Mouse (Mus musculus): Measurements from ENCODE around the gene Tom1l2.

The Tom1l2 gene

DNA sequence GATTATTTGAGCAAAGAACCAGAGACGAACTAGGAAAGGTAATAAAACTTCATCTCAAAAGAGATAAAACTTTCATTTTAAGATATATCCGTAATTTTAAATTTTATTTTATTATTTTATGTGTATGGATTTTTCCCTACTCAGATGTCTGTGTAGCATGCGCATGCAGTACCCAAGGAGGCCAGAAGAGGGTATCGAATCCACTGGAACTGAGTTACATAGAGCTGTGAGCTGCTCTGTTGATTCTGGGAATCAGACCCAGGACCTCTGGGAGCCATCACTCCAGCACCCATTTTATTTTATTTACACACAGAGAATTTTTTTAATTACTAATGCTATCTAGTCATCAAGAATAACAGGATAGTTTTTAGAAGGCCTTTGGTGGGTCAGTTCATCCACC, 45.9 kb downstream of the Tom1l2 start:
- DNase-seq (ENCODE audit: low read depth, low spot score): peak; percentile 82

DNA sequence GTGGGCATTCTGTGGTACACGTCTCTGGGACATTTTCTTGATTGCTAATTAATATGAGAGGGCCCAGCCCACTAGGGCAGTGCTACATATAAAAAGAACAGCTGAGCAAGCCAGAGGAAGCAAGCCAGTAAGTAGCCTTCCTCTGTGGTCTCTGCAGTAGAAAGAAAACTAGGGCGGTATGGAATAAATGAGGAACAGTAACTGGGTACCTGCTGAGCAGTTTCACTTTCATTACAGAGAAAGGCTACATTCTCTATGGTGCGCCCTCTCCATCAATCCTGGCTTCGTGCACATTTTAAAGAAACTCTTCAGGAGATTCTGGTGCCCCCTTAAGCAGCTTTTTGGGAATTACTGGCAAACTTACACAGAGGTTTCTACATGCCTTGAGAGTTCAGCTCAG, 47.1 kb downstream of the Tom1l2 start:
- no peak for DNase-seq (ENCODE audit: low read depth, low spot score)

DNA sequence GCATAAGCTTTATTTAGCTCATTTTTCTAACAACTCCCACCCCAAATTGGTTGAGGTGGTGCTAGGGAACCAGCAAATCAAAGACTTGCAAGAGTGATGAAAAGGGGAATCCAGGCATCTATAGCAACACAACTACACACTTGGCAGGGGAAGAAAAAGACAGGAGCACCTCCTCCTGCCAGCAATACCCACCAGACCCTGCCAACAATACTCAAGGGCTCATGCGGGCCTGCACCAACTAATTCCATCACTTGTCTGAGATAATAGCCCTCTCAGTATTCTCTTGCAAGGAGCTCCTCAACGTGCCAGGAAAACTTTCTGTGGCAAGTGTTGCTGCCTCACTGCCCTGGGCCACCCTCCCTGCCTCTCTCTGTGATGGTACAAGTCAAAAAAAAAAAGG, 49.2 kb downstream of the Tom1l2 start:
- no peak for DNase-seq (ENCODE audit: low read depth, low spot score)

DNA sequence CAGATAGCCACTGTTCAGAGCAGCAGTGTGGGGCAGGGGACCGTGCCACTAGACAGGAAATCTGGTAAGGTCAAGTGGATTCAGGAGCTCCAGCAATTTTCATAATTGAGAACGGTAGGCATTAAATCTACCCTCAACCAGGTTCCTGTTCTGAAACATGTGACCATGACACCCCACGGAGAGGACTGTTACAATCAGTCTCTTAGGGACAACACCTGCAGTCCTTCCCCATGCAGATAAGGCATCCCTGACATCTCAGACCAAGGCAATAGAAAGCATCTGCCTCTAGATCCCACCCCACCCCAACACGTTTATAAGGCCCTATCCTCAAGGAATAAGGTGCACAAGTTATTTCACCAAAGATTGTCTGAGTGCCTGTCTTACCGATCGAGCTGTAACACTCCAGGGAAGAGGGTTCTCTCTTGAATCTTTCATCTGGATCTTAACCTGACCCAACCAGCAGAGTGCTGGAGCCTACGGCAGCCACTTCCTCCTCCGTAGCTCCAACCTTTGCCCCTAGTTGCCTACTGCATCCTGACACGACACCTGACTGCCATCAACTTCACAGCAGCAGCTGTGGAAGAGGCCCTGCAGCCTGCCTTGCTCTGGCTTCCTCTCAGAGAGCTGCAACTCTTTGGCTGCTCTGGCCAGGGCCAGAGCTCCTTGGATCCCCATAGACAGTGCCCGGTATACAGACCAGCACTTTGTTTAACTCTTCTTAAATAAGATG, 50.2 kb downstream of the Tom1l2 start:
- DNase-seq (ENCODE audit: low read depth, low spot score): no peak

DNA sequence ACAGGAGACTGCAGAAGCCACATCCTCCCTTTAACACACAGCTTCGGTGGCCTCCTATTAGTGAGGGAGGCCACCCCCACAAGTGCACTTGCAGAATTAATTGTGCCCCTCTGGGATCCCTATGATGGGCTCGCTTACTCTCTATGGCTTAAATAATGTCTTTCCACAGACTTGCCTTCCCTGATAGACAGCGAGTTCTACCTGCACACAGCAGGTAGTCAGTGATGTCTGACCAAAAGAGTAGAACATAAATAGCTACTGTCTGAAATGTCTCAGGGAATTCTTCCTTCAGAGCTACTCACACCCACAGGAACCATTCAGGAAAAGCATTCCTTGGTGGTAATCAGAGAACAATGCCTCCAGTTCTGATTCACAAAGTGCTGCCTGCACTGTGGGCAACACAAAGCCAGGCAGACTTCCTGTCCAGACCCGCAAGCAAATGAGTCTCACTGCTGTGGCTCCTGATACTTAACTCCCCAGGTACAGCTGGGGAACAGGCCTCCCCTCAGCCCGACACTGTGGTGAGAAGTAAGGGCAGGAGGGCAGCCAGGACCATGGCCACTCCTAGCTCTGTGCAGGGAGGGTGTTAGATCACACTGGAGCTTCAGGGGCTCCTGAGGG, 51.0 kb downstream of the Tom1l2 start:
- peak; percentile 44 for DNase-seq (ENCODE audit: low read depth, low spot score)

DNA sequence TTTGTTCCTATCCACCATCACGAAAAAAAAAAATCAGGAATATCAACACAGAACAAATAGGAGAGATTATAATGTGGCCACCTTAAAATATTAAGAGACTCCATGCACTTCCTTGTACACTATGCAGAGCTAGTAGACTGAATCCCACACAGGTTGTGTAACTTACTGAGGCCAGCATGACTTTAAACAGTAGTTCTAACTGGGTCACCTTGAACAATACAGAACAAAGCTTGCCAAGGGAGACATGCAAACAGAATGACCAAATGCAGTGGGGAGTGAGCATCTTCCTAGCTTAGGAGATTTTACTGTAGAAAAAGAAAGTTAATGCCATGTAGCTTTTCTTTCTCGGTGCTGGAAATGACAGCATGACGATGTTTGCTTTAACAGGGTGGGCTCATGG, 52.4 kb downstream of the Tom1l2 start:
- no peak for DNase-seq (ENCODE audit: low read depth, low spot score)

DNA sequence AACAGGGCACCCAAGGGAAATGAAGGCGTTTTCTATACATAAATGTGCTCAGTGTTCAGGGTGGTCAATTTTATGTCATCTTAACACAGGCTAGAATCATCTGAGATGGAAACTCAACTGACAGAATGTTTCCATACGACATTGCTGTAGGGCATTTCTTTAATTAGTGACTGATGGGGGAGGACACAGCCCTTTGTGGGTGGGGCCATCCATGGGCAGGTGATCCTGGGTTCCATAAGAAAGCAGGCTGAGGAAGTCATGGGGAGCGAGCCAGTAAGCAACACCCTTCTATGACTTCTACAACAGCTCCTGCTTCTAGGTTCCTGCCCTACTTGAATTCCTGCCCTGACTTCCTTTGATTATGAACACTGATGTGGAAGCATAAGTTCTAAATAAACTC, 54.9 kb downstream of the Tom1l2 start:
- DNase-seq (ENCODE audit: low read depth, low spot score): no peak

DNA sequence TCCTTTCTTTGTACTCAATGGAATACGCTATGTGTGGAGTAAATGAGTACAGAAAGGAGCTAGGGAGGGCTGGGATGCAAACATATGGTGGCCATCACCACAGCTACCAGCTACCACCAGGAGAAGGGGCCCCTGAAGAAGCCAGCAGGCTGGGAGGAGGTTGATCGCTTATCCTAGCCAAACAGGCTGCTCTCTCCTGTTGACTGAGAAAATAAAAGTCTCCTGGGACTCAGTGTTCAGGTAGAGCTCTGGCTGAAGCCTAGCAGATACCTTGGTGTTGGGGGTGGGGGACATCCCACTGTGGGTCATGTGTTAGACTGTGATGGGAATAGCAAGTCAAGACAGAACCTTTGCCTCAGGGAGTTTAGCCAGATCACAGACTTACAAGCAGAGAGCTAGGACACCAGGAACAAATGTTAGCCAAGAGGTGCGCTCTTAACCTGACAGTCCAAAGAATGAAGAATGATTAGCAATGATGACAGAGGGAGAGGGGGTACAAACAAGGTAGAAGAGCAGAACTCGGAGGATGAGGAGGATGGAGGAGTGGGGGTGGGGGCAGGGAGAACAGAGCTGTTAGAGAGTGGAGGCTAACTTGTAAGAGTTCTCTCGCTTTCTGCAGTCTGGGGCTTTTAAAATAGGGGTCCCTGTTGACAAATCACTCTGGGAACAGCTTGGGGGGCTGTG, 57.9 kb downstream of the Tom1l2 start:
- DNase-seq (ENCODE audit: low read depth, low spot score): no peak

DNA sequence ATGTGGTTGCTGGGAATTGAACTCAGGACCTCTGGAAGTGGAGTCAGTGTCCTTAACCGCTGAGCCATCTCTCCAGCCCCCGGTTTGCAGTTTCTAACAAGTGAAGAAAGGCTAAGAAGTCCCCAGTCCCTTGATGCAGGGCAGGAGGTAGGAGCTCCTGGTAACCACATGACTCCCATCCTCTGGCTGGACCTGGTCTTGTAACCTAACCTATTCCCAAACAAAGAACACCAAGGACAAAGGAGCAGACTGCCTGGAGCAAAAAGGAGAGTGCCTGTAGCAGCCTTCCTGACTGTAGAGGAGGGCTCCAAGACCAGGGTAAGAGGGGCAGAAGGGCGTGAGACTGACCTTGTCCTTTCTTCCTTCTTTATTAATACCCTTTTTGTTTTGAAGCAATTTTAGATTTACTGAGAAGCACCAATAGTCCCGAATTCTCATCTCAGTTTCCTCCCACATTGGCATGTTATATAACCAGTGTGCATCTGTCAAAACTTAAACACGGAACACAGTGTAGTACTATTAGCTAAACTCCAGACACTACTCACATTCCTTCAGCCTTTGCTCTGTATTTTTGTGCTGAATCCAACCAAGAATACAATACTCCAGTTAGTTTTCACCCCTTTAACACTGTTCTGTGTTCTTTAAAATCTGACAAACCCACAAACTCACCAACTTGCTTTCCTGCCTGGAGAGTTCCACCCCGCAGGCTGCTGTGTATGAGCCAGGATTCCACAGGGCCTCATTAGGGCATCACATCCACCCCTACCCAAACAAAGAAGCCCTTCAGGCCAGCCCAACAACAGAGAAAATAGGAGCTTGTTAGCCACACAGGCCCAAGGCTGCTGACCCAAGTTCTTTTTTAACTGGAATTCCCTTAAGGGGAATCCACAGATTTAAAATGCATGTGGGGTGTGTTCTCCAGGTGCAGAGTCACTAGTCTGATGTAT, 58.7 kb downstream of the Tom1l2 start:
- DNase-seq (ENCODE audit: low read depth, low spot score): no peak

DNA sequence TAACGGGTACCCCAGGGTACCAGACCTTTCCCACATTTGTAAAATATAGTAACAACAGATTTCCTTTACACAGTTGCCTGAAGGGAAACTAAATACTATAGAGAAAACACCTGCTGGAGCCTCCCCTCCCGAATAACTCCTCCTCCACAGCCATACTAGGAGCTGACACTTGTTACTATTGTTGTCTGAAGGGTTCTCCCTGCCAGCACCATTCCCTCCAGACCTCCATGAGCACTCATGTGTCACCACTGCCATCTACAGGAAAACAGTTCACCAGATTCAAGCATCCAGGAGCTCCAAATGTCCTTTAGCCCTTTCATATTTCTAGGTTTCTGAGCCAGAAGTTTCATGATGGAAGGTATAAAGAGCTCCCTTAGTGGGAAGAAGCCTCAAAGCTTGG, 60.0 kb downstream of the Tom1l2 start:
- peak; percentile 83 for DNase-seq (ENCODE audit: low read depth, low spot score)

DNA sequence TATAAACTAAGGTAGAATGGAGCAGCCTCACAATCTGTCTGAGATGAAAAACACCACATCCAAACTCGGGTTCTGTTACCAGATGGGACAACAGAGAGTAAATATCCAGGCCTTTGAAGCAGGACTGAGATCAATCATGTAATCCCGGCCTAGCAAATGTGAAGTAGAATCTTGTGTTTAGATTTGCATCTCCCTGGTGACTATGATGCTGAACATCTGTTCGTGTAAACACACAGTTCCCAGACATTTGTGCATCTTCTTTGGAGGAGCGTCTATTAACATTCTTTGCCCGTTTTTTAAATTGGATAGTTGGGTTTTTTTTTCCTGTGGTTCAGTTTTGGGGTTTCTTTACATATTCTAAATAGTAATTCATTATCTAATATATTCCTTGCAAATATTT, 63.7 kb downstream of the Tom1l2 start:
- no peak for DNase-seq (ENCODE audit: low read depth, low spot score)

DNA sequence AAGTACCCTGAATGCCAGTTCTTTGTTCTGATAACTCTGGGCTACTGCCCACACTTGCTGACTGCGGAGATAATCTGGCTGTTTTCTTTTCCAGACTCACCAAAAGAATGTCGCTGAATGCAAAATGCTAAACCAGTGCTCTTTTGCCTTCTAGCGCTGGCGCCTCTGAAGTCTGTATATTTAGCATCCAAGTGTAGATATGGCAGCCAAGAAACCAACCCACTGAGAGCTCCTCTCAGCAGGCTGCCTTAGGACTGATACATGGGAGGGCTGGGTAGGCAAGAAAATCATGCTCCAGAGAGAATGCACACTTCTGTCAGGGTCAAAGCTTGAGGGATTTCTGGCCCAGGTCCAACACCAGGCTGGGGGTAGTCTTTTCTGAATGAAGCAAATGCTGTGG, 66.4 kb downstream of the Tom1l2 start:
- no peak for DNase-seq (ENCODE audit: low read depth, low spot score)

DNA sequence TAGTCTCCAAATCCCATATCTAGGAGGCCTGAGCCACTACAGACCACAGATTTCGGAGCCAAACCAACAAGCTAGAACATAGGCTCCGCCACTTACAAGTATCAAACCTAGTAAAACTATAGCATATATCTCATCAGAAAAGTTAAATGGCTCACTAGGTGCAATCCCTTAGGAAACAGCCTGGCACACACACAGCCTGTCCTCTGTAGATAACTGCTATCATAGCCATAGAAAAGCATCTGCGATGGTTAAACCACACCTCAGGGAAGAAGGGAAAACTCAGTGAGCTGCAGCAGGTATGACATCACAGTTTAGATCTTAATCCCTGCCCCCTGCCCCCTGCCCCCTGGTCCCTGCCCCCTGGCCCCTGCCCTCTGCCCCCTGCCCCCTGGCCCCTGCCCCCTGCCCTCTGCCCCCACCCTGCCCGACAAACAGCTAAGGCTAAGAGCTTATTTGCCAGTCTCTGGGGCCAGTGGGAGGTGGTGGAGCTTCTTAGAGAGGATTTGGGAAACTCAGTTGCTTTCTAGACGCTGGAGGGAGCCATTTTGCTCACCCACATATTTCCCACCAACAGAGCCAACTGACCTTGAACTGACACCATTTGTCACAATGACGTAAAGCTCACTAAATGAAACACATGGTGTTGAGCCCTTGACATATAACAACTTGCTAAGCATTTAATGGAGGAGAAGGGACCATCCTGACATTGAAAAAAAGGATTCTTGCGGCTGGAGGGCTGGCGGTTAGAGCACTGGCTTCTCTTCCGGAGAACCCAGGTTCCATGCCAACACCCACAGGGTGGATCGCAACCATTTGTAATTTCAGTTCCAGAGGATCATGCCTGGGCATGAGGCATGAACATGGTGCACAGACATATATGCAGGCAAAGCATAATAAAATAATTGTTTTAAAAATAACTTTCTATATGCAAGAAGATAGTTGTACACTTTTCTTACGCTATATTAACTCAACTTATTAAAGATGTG, 72.0 kb downstream of the Tom1l2 start:
- DNase-seq (ENCODE audit: low read depth, low spot score): no peak

DNA sequence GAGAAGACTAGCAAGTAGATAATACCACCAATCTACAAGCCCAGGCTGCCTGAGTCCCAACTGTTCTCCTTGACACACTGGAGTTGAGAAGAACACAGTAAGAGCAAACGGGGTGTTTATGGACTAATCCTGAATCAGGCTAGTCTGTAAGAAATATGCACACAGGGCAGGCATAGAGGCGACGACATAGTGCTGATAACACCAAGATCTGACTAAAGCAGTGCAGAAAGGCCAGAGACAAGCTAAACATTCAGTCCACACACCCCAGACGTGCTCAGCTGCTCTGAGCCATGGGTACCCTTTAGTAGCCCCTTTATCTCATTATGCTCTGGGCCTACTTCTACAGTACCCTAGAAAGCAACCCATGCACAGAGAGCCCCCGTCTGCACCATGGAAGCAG, 73.2 kb downstream of the Tom1l2 start:
- DNase-seq (ENCODE audit: low read depth, low spot score): no peak

DNA sequence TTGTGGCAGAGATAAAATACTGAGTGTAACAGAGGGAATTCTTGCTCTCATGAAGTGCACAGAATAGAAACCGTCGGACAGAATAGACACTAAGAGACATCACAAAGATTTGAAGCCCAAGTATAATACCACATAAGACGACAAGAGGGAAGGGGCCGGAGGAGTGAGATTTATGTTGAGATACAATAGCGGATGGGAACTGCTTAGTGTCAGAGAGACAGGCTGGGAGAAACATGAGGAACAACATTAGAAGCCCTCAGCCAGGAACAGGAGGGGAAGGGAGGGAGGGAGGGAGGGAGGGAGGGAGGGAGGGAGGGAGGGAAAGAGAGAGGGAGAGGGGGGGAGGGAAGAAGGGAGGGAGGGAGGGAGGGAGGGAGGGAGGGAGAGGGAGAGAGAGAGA, 74.9 kb downstream of the Tom1l2 start:
- no peak for DNase-seq (ENCODE audit: low read depth, low spot score)

DNA sequence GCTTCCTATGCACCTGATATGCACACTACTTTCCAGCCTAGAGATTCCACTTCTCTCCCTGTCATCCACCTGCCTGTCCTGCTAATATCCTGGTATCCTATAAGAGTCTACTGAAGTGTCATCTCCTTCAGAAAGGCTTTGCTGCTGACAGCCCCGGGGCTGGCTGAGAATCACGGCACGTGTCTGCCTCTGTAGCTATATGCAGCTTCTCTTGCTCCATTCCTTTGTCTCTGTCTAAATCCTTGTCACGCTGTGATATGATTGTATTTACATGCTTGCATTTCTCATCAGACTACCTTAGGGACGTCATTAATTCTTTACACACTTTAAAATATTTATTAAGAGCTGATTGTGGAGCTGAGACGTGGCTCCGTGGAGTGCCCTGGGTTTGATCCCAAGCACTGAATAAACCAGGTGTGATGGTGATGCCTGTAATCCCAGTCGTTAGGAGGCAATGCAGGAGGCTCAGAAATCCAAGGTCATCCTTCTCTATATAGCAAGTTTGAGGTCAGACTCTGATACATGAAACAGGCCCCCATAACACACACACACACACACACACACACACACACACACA, 75.5 kb downstream of the Tom1l2 start:
- DNase-seq (ENCODE audit: low read depth, low spot score): no peak

DNA sequence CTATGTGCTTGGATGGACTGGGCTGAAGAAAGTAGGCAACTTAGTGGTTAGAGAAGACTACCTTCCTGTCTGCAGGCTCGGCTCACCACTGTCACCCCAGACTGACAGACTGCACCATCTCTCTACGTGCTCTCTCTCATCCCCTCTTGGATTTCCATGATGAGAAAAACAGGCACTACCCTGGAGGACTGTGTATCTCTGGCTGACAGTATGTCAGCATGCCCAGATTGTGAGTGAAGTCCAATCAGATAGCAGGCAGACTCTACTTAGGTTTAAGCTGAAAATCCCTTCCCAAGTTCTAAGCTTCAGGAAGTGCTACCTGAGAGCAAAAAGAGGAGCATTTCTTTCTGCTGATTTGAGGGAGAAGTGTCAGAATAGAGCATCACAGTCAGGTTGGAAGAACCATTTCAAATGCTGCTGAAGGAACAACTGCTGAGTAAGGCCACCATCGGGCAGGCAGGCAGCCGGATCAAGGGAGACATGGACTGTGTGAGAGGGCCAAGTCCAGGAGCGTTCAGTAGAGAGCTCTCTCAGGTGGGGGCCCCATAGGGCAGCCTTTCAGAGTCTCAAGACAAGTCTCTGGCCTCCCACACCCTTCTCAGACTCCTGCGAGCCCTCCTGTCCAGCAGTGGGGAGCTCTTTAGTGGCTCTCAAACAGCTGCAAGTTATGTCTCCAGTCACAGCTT, 76.2 kb downstream of the Tom1l2 start:
- no peak for DNase-seq (ENCODE audit: low read depth, low spot score)

DNA sequence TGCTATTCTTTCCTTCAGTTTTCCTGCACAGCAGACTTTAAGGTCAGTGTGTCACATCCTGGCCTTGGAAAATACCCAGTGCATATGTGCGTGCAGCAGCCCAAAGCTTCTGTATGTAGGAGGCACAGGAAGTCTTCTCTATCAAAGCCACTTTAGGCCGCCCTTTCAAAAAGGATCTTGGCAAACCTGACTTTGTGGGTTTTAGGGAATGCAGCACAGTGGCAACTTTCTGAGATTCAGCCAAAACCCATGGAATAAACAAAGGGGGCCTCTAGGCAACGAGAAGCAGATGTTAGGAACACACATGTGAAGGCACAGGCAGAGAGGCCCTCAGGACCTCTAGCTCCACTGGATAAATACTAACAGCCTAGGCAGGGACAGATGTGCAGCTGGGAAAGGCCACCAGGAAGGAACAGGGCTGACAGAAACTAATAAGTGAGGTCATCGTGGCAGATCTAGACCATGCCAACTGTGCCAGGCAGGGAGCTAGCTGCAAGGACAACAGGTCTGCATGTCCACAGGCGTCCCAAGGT, 79.4 kb downstream of the Tom1l2 start:
- peak; percentile 97 for DNase-seq (ENCODE audit: low read depth, low spot score)

DNA sequence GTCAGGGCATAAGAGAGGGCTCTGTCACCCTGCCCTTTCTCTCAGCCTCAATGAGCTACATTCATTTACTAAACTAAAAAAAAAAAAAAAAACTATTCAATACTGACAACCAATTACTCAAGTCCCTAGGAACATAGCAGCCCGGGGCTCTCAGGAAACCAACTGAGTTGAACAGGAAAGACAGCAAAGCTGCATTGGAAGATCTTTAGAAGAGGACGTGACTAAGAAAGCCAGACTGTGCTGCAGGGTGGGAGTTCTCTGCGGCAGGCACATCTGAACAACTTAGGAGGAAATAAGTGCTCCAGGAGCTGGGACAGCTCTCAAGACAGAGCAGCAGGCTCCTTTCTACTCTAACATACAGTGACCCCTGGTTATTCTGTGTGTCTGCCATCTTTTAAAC, 84.1 kb downstream of the Tom1l2 start:
- DNase-seq (ENCODE audit: low read depth, low spot score): no peak
